In genomic region chr13:46042224-46042623, GRCm38 (mm10) we compare ENCODE assay signal across 22 mouse cellular contexts.
A peak's percentile ranks its signal among the peaks of the same experiment; 100 is the strongest.
DNase-seq lines count a peak whose midpoint lies in the region; ATAC-seq and TF ChIP-seq lines count a peak whose summit lies in the region.
"Had no signal": no experiment of that assay in that cellular context is flagged by ENCODE, and none has a peak within 500 bp of the region (broad histone marks: within the 10 kb centered on the region; RNA-seq: fewer than 3 reads in every experiment).

No protein-coding gene starts in this region.

- no peaks in the 10 kb centered on the region for H3K27me3 ChIP-seq in forebrain, embryonic 10.5 days (ENCODE audit: poor library complexity, severe bottlenecking)
- H3K27me3 ChIP-seq in forebrain, embryonic 11.5 days (ENCODE audit: control insufficient read depth, insufficient read depth, low read length) = no peaks in the 10 kb centered on the region
- H3K27me3 ChIP-seq in heart, embryonic 16.5 days (ENCODE audit: control insufficient read depth, insufficient read depth, low read length) = no peaks in the 10 kb centered on the region
- H3K27me3 ChIP-seq in heart, adult 2 months (ENCODE audit: control insufficient read depth, insufficient read depth, low read length) = no peaks in the 10 kb centered on the region
- H3K27me3 ChIP-seq in liver, embryonic 11.5 days (replicated peaks; ENCODE audit: control insufficient read depth, insufficient read depth, low read length) = no peaks in the 10 kb centered on the region
- no peaks in the 10 kb centered on the region for H3K27me3 ChIP-seq in liver, postnatal 0 days (ENCODE audit: insufficient read depth, low read length)
- H3K27me3 ChIP-seq: intestine, embryonic 15.5 days; limb, embryonic 13.5 days; midbrain, embryonic 15.5 days; stomach, embryonic 15.5 days had no signal

- H3K79me2 ChIP-seq in heart, adult 2 months (replicated peaks; ENCODE audit: control insufficient read depth, insufficient read depth, low read length) = no peaks in the 10 kb centered on the region

- H3K9me3 ChIP-seq in forebrain, embryonic 10.5 days = no peaks in the 10 kb centered on the region
- H3K9me3 ChIP-seq in forebrain, embryonic 11.5 days (ENCODE audit: control insufficient read depth, low read length) = no peaks in the 10 kb centered on the region
- H3K9me3 ChIP-seq in heart, embryonic 16.5 days (replicated peaks; ENCODE audit: control insufficient read depth, low read length) = no peaks in the 10 kb centered on the region
- H3K9me3 ChIP-seq in liver, embryonic 11.5 days (ENCODE audit: control insufficient read depth, low read length) = no peaks in the 10 kb centered on the region
- no peaks in the 10 kb centered on the region for H3K9me3 ChIP-seq in liver, postnatal 0 days (ENCODE audit: low read length)
- H3K9me3 ChIP-seq: G1E; intestine, embryonic 15.5 days; limb, embryonic 13.5 days; midbrain, embryonic 15.5 days; stomach, embryonic 15.5 days had no signal

- TF ChIP-seq POLR2A in heart, adult 2 months (IDR thresholded peaks at IDR 0.05; ENCODE audit: insufficient read depth, low read depth, low read length) = no peak

- intact Hi-C loops in heart, adult 2 months (cut with DNase I) = no loop called here

- TF ChIP-seq EP300 in heart, adult 2 months (IDR thresholded peaks at IDR 0.05; ENCODE audit: insufficient read depth, low read depth, low read length) = no peak
- TF ChIP-seq EP300 in liver, postnatal 0 days (IDR thresholded peaks at IDR 0.05; ENCODE audit: low read depth) = no peak

- no peaks in the 10 kb centered on the region for H3K36me3 ChIP-seq in forebrain, embryonic 10.5 days (replicated peaks)
- H3K36me3 ChIP-seq in forebrain, embryonic 11.5 days (ENCODE audit: control insufficient read depth, insufficient read depth, low read length) = no peaks in the 10 kb centered on the region
- no peaks in the 10 kb centered on the region for H3K36me3 ChIP-seq in heart, embryonic 16.5 days (ENCODE audit: control insufficient read depth, insufficient read depth)
- no peaks in the 10 kb centered on the region for H3K36me3 ChIP-seq in heart, adult 2 months (ENCODE audit: control insufficient read depth, insufficient read depth, low read length)
- H3K36me3 ChIP-seq in liver, embryonic 11.5 days (ENCODE audit: control insufficient read depth, insufficient read depth, low read length) = no peaks in the 10 kb centered on the region
- no peaks in the 10 kb centered on the region for H3K36me3 ChIP-seq in liver, postnatal 0 days (replicated peaks; ENCODE audit: insufficient read depth, low read length)
- H3K36me3 ChIP-seq: G1E; intestine, embryonic 15.5 days; limb, embryonic 13.5 days; midbrain, embryonic 15.5 days; stomach, embryonic 15.5 days had no signal

- H3K9ac ChIP-seq in forebrain, embryonic 11.5 days (ENCODE audit: low read length) = no peak overlapping the region
- H3K9ac ChIP-seq in heart, embryonic 16.5 days (ENCODE audit: low read length) = no peak overlapping the region
- H3K9ac ChIP-seq in heart, adult 2 months (ENCODE audit: low read depth, low read length) = no peak overlapping the region
- no peak overlapping the region for H3K9ac ChIP-seq in liver, embryonic 11.5 days (ENCODE audit: low read depth, low read length)
- H3K9ac ChIP-seq in liver, postnatal 0 days (replicated peaks) = no peak overlapping the region
- H3K9ac ChIP-seq: hindbrain, embryonic 14.5 days; intestine, embryonic 15.5 days; limb, embryonic 13.5 days; midbrain, embryonic 15.5 days; stomach, embryonic 15.5 days had no signal

- no peak for ATAC-seq in forebrain, embryonic 11.5 days (replicated peaks; ENCODE audit: low FRiP score)
- no peak for ATAC-seq in heart, embryonic 16.5 days (replicated peaks; ENCODE audit: extremely low read depth, insufficient read depth, low FRiP score)
- ATAC-seq in liver, embryonic 11.5 days (replicated peaks; ENCODE audit: low FRiP score) = no peak
- ATAC-seq in liver, postnatal 0 days = no peak
- ATAC-seq: midbrain, embryonic 15.5 days had no signal

- DNase-seq in forebrain, embryonic 10.5 days (ENCODE audit: extremely low spot score, low spot score) = no peak
- DNase-seq in forebrain, embryonic 11.5 days (ENCODE audit: low spot score) = no peak
- DNase-seq in heart, adult 2 months = no peak
- DNase-seq in liver, embryonic 11.5 days (ENCODE audit: low spot score) = no peak
- DNase-seq in liver = no peak
- no peak for DNase-seq in liver, postnatal 0 days
- no peak for DNase-seq in cerebellum, postnatal 25 days
- DNase-seq: adrenal gland, postnatal 36 days; cerebellum, adult 11-12 months; cerebellum, postnatal 36 days; heart, postnatal 36 days; lung, postnatal 10 days; spleen, adult 18-20 months; thymus, adult 18-20 months had no signal

- TF ChIP-seq CTCF in heart, adult 2 months (IDR thresholded peaks at IDR 0.05) = no peak
- no peak for TF ChIP-seq CTCF in liver, postnatal 0 days (IDR thresholded peaks at IDR 0.05; ENCODE audit: low read depth)

- peak overlapping the region; percentile 71 for H3K27ac ChIP-seq in forebrain, embryonic 10.5 days
- H3K27ac ChIP-seq in forebrain, embryonic 11.5 days (ENCODE audit: low read depth, low read length) = no peak overlapping the region
- 0 out of 2 replicates have a peak overlapping the region, but pooled peaks have one; percentile 27 for H3K27ac ChIP-seq in heart, embryonic 16.5 days (ENCODE audit: low read length)
- no peak overlapping the region for H3K27ac ChIP-seq in heart, adult 2 months
- H3K27ac ChIP-seq in liver, embryonic 11.5 days (ENCODE audit: low read depth, low read length) = no peak overlapping the region
- H3K27ac ChIP-seq in liver, postnatal 0 days (ENCODE audit: low read depth) = no peak overlapping the region
- H3K27ac ChIP-seq: hindbrain, embryonic 14.5 days; limb, embryonic 13.5 days; midbrain, embryonic 15.5 days; stomach, embryonic 15.5 days had no signal

- no peak overlapping the region for H3K4me2 ChIP-seq in forebrain, embryonic 11.5 days (ENCODE audit: low read depth, low read length, severe bottlenecking)
- no peak overlapping the region for H3K4me2 ChIP-seq in heart, embryonic 16.5 days (ENCODE audit: low read depth, low read length)
- H3K4me2 ChIP-seq in liver, embryonic 11.5 days = peak overlapping the region; percentile 48; the same call in 1 of the 2 replicates
- peak overlapping the region; percentile 34 for H3K4me2 ChIP-seq in liver, postnatal 0 days (ENCODE audit: low read depth, low read length)
- H3K4me2 ChIP-seq: hindbrain, embryonic 14.5 days; limb, embryonic 13.5 days; midbrain, embryonic 15.5 days had no signal

- peaks cover 60% of the 10 kb centered on the region for H3K4me1 ChIP-seq in forebrain, embryonic 10.5 days
- H3K4me1 ChIP-seq in forebrain, embryonic 11.5 days (replicated peaks; ENCODE audit: control insufficient read depth, insufficient read depth, low read length) = peaks cover 34% of the 10 kb centered on the region
- H3K4me1 ChIP-seq in heart, embryonic 16.5 days (ENCODE audit: control insufficient read depth, insufficient read depth, low read length) = 0 out of 2 replicates have a peak, but pooled peaks cover 2% of the 10 kb centered on the region
- no peaks in the 10 kb centered on the region for H3K4me1 ChIP-seq in heart, adult 2 months (ENCODE audit: control insufficient read depth, insufficient read depth, low read length)
- H3K4me1 ChIP-seq in liver, embryonic 11.5 days (replicated peaks; ENCODE audit: control insufficient read depth, insufficient read depth, low read length) = no peaks in the 10 kb centered on the region; the same call in 1 of the 2 replicates
- H3K4me1 ChIP-seq in liver, postnatal 0 days (ENCODE audit: insufficient read depth) = peaks cover 3% of the 10 kb centered on the region; the same call in 1 of the 2 replicates
- H3K4me1 ChIP-seq: limb, embryonic 13.5 days; stomach, embryonic 15.5 days had no signal

- H3K4me3 ChIP-seq in forebrain, embryonic 10.5 days = no peak overlapping the region
- no peak overlapping the region for H3K4me3 ChIP-seq in forebrain, embryonic 11.5 days (ENCODE audit: low read depth, low read length)
- no peak overlapping the region for H3K4me3 ChIP-seq in heart, embryonic 16.5 days (ENCODE audit: low read length)
- H3K4me3 ChIP-seq in heart, adult 2 months = no peak overlapping the region
- no peak overlapping the region for H3K4me3 ChIP-seq in liver, embryonic 11.5 days (ENCODE audit: low read depth, low read length)
- H3K4me3 ChIP-seq in liver, postnatal 0 days (ENCODE audit: low read depth, low read length) = no peak overlapping the region
- H3K4me3 ChIP-seq: intestine, embryonic 15.5 days; limb, embryonic 13.5 days; midbrain, embryonic 15.5 days; myocyte; stomach, embryonic 15.5 days had no signal

- 89% methylated on average over 8 of the region's 8 CpGs for WGBS in forebrain, embryonic 10.5 days
- WGBS in forebrain, embryonic 11.5 days = 79% methylated on average over 8 of the region's 8 CpGs
- WGBS in heart, embryonic 16.5 days = 59% methylated on average over 8 of the region's 8 CpGs
- WGBS in heart, adult 2 months = 49% methylated on average over 8 of the region's 8 CpGs
- WGBS in liver, embryonic 11.5 days = 53% methylated on average over 8 of the region's 8 CpGs
- 55% methylated on average over 8 of the region's 8 CpGs for WGBS in liver, postnatal 0 days (ENCODE audit: insufficient replicate concordance)

Comparison
In these comparisons a context has a peak if more than half of its experiments do, and no peak if none do; other contexts are left out.
1. H3K27ac ChIP-seq: peak in forebrain, embryonic 10.5 days (single experiment) and heart, embryonic 16.5 days (single experiment); none in forebrain, embryonic 11.5 days (single experiment), heart, adult 2 months (single experiment), liver, embryonic 11.5 days (single experiment) and liver, postnatal 0 days (single experiment).
2. H3K4me2 ChIP-seq: peak in liver, embryonic 11.5 days (single experiment) and liver, postnatal 0 days (single experiment); none in forebrain, embryonic 11.5 days (single experiment) and heart, embryonic 16.5 days (single experiment).